Mouse (Mus musculus) hindbrain, embryonic 15.5 days (tissue): ENCODE data around the gene Inafm1. TPM values are rescaled to one million over a fixed set of nuclear protein-coding genes. Genes with fewer than 3 reads are reported as not detected.
"Not testable (repeated sequence)": the region's sequence is repeated elsewhere in the genome, so short reads cannot be mapped to it uniquely, and the experiment has no call there.

Source experiments
- ATAC-seq: fragments of 200-750 bp; cut with Nextera tagmentation; 2 replicates; pipeline ENCODE4 v1.8.0; 2017; ENCODE audit warnings: low read depth, moderate number of reproducible peaks, moderate TSS enrichment; ENCODE audit not compliant: low FRiP score
- H3K27ac ChIP-seq: fragments of 300-500 bp; sonication (generic); replicated peaks from 2 replicates; pipeline ENCODE4 v1.5.1; 2015; ENCODE audit warnings: mild to moderate bottlenecking, inconsistent platforms
- H3K27me3 ChIP-seq: fragments of 300-500 bp; sonication (generic); 2 replicates; pipeline ENCODE4 v1.6.1; 2015; ENCODE audit warnings: control low read depth, inconsistent platforms
- H3K36me3 ChIP-seq: fragments of 300-500 bp; sonication (generic); 2 replicates; pipeline ENCODE4 v1.6.1; 2015; ENCODE audit warnings: control low read depth, inconsistent platforms
- H3K4me1 ChIP-seq: fragments of 300-500 bp; sonication (generic); replicated peaks from 2 replicates; pipeline ENCODE4 v1.6.1; 2015; ENCODE audit warnings: control low read depth, inconsistent platforms
- H3K4me2 ChIP-seq: fragments of 300-500 bp; sonication (generic); 2 replicates; pipeline ENCODE4 v1.6.1; 2015; ENCODE audit warnings: moderate library complexity, mild to moderate bottlenecking, inconsistent platforms
- H3K4me3 ChIP-seq: fragments of 300-500 bp; sonication (generic); 2 replicates; pipeline ENCODE4 v1.5.1; 2015; ENCODE audit warnings: mild to moderate bottlenecking, inconsistent platforms
- H3K9ac ChIP-seq: fragments of 300-500 bp; sonication (generic); 2 replicates; pipeline ENCODE4 v1.6.1; 2015; ENCODE audit warnings: inconsistent platforms
- H3K9me3 ChIP-seq: fragments of 300-500 bp; sonication (generic); 2 replicates; pipeline ENCODE4 v1.6.1; 2016; ENCODE audit warnings: control low read depth, inconsistent platforms
- WGBS: fragments of 180-500 bp; shearing (Covaris S2); methylation state at CpG from one replicate; pipeline ENCODE4 v1.1.7; 2015; 5-methylcytosine and 5-hydroxymethylcytosine counted together
- polyA plus RNA-seq: library from polyadenylated mRNA; unstranded; fragments of >200 nt; fragmentation: Nextera tagmentation; extraction: Ambion mirVana; gene quantifications from 2 replicates; pipeline ENCODE4 v1.2.1, GENCODE M21; 2015

Gene Inafm1
- polyA plus RNA-seq, 1 experiment from 2014 or later: 58.4 TPM

DNA sequence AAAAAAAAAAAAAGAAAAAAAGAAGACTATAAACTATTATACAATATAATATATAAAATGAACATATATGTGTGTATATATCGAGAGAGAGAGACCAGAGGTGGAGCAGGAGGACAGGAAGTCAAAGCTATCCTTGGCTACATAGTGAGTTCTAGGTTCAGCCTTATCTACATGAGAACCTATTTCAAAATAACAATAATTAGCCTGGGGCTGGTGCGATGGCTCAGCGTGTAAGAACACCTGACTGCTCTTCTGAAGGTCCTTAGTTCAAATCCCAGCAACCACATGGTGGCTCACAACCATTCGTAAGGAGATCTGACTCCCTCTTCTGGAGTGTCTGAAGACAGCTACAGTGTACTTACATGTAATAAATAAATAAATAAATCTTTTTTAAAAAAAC, 17.5 kb downstream of the Inafm1 start:
- ATAC-seq, H3K4me1 ChIP-seq, H3K4me2 ChIP-seq, H3K27ac ChIP-seq, H3K9me3 ChIP-seq, H3K9ac ChIP-seq, H3K4me3 ChIP-seq, H3K36me3 ChIP-seq, H3K27me3 ChIP-seq: not testable (repeated sequence)
- WGBS: 74% methylated on average over 4 of the region's 4 CpGs

DNA sequence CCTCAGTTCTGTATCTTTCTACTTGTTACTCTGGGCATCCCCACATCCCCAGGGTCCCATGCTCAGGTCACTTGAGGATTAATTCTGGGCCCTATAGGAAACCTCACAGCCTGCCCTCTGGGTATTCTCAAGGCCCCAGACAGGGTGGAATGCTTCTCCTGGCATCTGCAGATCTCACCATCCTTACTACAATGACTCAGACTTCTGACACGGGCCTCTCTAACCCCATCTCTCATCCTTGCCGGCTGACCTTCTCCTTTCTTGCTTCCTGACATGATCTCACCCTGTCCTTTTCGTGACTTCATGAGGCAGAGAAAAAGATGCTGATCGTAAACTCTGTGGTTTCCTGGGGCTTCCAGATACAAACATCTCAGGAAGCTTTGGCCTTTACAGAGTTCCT, 19.2 kb downstream of the Inafm1 start:
- Histone ChIP-seq H3K9ac (no peak overlapping the region), H3K27ac (no peak overlapping the region), H3K4me1 (no peaks in the 10 kb centered on the region), H3K4me3 (no peak overlapping the region), H3K9me3 (no peaks in the 10 kb centered on the region), H3K4me2 (no peak overlapping the region), H3K36me3 (no peaks in the 10 kb centered on the region), H3K27me3 (no peaks in the 10 kb centered on the region)
- 68% methylated on average over 4 of the region's 4 CpGs for WGBS
- no peak for ATAC-seq

DNA sequence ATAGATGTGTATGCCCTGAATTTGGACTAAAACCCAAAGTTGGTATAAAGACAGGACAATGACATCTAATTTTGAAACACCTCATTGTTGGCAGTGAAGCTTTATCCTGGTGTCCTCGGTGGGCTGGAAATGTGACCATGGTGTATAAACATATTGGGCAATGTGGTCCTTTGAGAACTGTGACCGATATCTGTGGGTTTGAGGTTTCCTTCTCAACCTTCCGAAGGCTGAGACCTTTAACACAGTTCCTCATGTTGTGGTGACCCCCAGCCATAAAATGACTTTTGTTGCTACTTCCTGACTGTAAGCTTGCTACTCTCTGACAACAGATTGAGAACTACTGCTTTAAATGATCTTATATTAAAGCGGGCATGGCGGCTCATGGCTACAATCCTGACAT, 22.7 kb downstream of the Inafm1 start:
- 88% methylated on average over 5 of the region's 5 CpGs for WGBS
- Histone ChIP-seq H3K4me2 (no peak overlapping the region), H3K27me3 (no peaks in the 10 kb centered on the region), H3K9me3 (no peaks in the 10 kb centered on the region), H3K27ac (no peak overlapping the region), H3K36me3 (no peaks in the 10 kb centered on the region), H3K4me3 (no peak overlapping the region), H3K4me1 (no peaks in the 10 kb centered on the region), H3K9ac (no peak overlapping the region)
- ATAC-seq: no peak

DNA sequence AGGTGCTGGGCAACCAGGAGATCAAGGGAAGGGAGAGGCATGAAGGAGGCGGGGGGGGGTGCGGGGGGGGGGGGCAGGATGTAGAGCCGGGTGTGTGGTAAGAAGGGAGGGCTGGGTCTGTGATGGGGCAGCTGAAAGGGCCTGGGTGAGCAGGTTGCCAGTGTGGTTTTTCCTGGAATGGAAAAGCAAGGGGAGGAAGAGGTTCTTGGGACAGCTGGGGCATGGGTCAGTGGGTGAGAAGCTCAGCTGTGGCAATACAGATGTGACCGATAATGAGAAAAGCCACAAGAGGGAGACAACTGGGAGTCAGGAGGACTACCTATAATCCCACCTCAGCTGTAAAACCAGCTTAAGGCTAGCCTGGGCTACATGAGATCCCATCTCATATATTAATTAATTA, 27.5 kb downstream of the Inafm1 start:
- 60% methylated on average over 2 of the region's 4 CpGs for WGBS
- no peak overlapping the region for H3K4me2 ChIP-seq
- H3K4me3 ChIP-seq: no peak overlapping the region
- H3K9me3 ChIP-seq: no peaks in the 10 kb centered on the region
- no peak for ATAC-seq
- no peaks in the 10 kb centered on the region for H3K27me3 ChIP-seq
- no peaks in the 10 kb centered on the region for H3K36me3 ChIP-seq
- H3K9ac ChIP-seq: no peak overlapping the region
- no peaks in the 10 kb centered on the region for H3K4me1 ChIP-seq
- H3K27ac ChIP-seq: no peak overlapping the region

DNA sequence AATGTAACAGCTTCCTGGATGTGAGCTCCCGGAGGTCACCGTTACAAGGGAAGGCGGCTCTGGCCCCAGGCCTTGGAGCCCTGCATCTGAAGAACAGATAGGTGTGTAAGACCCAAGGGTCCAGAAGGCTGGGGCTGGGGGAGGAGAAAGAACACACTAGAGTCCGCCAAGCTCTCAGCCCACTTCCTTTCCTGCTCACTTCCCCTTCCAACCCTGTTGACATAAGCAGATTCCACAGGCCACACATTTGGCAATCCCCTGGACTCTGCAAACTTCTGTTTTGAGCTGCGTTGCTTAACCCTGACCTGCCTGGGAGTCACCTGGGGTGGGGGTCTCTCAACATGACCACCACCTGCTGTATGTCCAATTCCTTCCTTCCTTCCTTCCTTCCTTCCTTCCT, 29.4 kb downstream of the Inafm1 start, which contains the start of gene C5ar2:
Gene C5ar2, minus strand, starts transcription at position 88 of the 400 bp plus-strand sequence.
- Histone ChIP-seq H3K36me3 (no peaks in the 10 kb centered on the region), H3K27me3 (no peaks in the 10 kb centered on the region), H3K9me3 (no peaks in the 10 kb centered on the region), H3K4me1 (no peaks in the 10 kb centered on the region), H3K27ac (no peak within 1 kb of the TSS), H3K9ac (no peak within 1 kb of the TSS), H3K4me2 (no peak within 1 kb of the TSS), H3K4me3 (no peak within 1 kb of the TSS)
- no peak for ATAC-seq
- WGBS: 86% methylated on average over 5 of the region's 5 CpGs

DNA sequence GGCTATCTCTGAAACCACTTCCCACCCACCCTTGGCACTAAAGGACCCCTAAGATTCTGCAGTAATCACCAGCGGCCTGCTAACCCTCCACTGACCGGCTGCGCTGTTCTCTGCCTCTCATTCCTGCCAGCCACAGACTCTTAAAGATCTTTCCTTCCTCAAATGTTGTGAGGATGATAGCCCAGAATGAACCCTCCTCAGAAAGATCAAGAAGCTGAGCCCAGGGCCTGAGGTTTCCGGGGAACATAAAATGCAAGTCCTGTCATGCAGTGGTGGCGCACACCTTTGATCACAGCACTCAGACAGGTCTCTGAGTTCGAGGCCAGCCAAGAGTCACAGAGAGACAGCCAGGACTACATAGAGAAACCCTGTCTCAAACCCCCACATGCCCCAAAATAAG, 31.2 kb downstream of the Inafm1 start:
- Histone ChIP-seq H3K27me3 (no peaks in the 10 kb centered on the region), H3K4me2 (no peak overlapping the region), H3K4me3 (no peak overlapping the region), H3K36me3 (no peaks in the 10 kb centered on the region), H3K4me1 (no peaks in the 10 kb centered on the region), H3K9me3 (no peaks in the 10 kb centered on the region), H3K9ac (no peak overlapping the region), H3K27ac (no peak overlapping the region)
- ATAC-seq: no peak
- 85% methylated on average over 6 of the region's 6 CpGs for whole genome bisulfite sequencing

DNA sequence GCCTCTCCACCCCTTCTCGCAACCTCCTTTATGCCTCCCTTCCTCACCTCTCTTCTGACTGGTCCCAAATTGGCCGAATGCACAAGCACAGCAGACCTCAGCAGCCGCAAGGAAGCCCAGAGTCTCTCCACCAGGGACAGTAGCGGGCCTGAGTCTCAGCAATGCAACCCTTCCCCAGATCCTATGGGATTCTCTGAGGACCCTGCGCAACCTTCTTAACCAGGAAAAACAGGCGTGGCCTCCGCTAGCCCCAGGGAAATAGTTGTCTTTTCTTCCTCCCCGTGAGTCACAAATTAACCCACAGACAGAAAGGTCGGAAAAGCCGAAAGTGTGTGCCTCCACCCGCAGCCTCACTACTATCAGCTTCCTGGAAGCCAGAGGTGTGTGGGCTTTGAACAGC, 31.6 kb downstream of the Inafm1 start:
- Histone ChIP-seq H3K36me3 (no peaks in the 10 kb centered on the region), H3K4me2 (no peak overlapping the region), H3K4me3 (no peak overlapping the region), H3K27me3 (no peaks in the 10 kb centered on the region), H3K27ac (no peak overlapping the region), H3K9ac (no peak overlapping the region), H3K9me3 (no peaks in the 10 kb centered on the region), H3K4me1 (no peaks in the 10 kb centered on the region)
- WGBS: 70% methylated on average over 11 of the region's 11 CpGs
- ATAC-seq: no peak

DNA sequence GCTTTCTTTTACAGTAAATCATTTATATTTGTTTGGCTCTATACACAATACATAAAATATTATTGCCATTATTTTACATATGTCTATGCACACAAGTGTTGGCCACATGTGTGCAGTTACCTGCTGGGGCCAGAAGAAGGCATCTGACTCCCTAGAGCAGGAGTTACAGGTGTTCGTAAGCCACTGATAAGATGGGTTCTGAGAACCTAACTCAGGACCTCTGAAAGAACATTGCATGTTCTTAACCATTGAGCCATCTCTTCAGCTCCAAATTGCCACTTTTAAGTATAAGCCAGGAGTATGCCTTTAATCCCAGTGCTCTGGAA, 32.5 kb downstream of the Inafm1 start:
- Histone ChIP-seq H3K36me3 (no peaks in the 10 kb centered on the region), H3K27ac (no peak overlapping the region), H3K4me1 (no peaks in the 10 kb centered on the region), H3K9ac (no peak overlapping the region), H3K4me3 (no peak overlapping the region), H3K27me3 (no peaks in the 10 kb centered on the region), H3K9me3 (no peaks in the 10 kb centered on the region), H3K4me2 (no peak overlapping the region)
- ATAC-seq: no peak
- 97% methylated on average over 1 of the region's 1 CpGs for WGBS

DNA sequence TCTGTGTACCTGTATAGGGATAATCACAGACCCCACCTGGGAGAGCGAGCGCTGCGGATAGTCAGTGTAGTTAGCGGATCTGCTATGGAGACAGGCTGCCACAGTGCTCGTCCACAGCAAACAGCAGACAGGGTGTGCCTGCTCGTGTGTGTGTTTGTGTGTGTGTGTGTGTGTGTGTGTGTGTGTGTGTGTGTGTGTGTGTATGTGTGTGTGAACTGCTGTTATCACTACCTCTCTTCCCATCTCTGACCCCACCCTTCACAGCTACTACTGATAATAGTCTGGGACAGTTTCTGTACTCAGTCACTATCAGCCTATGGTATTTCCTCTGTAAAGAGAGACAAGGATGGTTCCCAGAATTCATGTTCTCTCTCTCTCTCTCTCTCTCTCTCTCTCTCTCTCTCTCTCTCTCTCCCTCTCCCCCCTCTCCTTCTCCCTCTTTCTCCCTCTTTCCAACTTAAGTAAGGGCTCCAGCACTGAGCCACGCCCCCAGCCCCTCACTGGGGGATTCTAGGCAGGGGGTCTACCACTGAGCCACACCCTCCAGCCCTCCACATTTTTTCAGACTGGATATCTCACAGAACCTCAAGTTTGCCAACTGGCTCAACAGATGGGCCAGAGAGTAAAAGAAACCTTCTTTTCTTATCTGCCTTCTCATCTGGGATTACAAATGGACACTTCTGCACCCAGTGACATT, 33.0 kb downstream of the Inafm1 start:
- no peak for ATAC-seq
- Histone ChIP-seq H3K4me3 (no peak overlapping the region), H3K4me2 (no peak overlapping the region), H3K27ac (no peak overlapping the region), H3K9me3 (no peaks in the 10 kb centered on the region), H3K27me3 (no peaks in the 10 kb centered on the region), H3K9ac (no peak overlapping the region), H3K4me1 (no peaks in the 10 kb centered on the region), H3K36me3 (no peaks in the 10 kb centered on the region)
- 84% methylated on average over 7 of the region's 7 CpGs for WGBS

DNA sequence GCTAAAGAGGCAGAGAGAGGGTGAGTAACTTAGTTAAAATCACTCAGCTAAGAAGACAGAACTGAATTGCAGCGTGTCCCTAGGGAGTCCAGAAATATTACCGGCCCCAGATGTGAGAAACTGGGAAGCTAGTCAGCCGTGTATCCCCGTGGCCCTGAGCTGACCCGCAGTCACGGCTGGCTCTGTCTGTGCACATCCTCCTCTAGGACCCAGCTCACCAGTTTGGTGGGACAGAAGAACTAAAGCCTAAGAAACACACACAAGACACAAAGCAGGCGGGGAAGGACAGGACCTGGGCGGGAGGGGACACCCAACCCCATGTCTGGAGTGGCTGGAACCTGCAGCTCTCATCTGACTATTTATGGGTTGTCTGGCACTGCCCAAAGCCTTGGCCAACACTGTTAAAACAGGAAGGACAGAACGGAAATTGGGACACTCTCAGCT, 33.8 kb downstream of the Inafm1 start:
- ATAC-seq: no peak
- 54% methylated on average over 9 of the region's 9 CpGs for WGBS
- Histone ChIP-seq H3K4me3 (no peak overlapping the region), H3K4me1 (no peaks in the 10 kb centered on the region), H3K27me3 (no peaks in the 10 kb centered on the region), H3K9me3 (no peaks in the 10 kb centered on the region), H3K4me2 (no peak overlapping the region), H3K9ac (no peak overlapping the region), H3K36me3 (no peaks in the 10 kb centered on the region), H3K27ac (no peak overlapping the region)

DNA sequence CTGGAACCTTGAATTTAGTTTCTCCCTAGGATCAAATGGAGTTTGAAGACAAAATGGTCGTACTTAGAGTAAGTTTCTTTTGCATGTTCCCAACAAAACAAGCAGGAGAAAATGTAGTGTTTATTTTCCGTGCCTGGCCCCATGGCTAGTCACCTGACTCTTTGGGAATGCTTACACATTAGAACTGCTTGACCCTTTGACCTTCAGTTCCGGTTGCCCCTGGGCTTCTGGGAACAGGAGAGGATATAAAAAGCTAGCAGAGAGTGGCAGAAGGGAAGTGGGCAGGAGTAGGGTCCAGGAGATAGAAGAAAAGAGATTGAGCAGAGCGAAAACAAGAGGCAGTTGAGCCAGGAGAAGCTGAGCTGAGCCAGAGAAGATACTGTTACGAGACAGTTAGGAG, 43.5 kb downstream of the Inafm1 start:
- 58% methylated on average over 5 of the region's 5 CpGs for WGBS
- ATAC-seq: no peak
- Histone ChIP-seq H3K27ac (no peak overlapping the region), H3K4me2 (no peak overlapping the region), H3K4me1 (no peaks in the 10 kb centered on the region), H3K9ac (no peak overlapping the region), H3K36me3 (no peaks in the 10 kb centered on the region), H3K9me3 (no peaks in the 10 kb centered on the region), H3K27me3 (no peaks in the 10 kb centered on the region), H3K4me3 (no peak overlapping the region)
